Mouse (Mus musculus): ENCODE data around the gene Dock9. TPM values are rescaled to one million over a fixed set of nuclear protein-coding genes. Genes with fewer than 3 reads are reported as not detected.

Dock9 gene
- polyA plus RNA-seq, 1 experiment from 2014 or later: 8.5 TPM

- H3K36me3 ChIP-seq (ENCODE audit: control insufficient read depth, insufficient read depth, low read length): no peaks in the 10 kb centered on the region
- no peak for ATAC-seq
- H3K4me1 ChIP-seq (ENCODE audit: control insufficient read depth, insufficient read depth, low read length): no peaks in the 10 kb centered on the region
- H3K27ac ChIP-seq (ENCODE audit: low read depth, low read length): no peak overlapping the region
- H3K9ac ChIP-seq (ENCODE audit: low read length): no peak overlapping the region
- no peak overlapping the region for H3K4me2 ChIP-seq (ENCODE audit: low read length)
- H3K27me3 ChIP-seq (replicated peaks; ENCODE audit: control insufficient read depth, insufficient read depth, low read length): no peaks in the 10 kb centered on the region
- DNase-seq (ENCODE audit: low spot score): no peak
- no peaks in the 10 kb centered on the region for H3K9me3 ChIP-seq (replicated peaks; ENCODE audit: control insufficient read depth, low read length)
- no peak overlapping the region for H3K4me3 ChIP-seq (ENCODE audit: low read depth, low read length)
- WGBS: 90% methylated on average over 21 of the region's 21 CpGs
Measured at GRCm38 (mm10) chr14:121556401-121557315, 241.0 kb downstream of the Dock9 start.

GRCm38 (mm10) chr14:121553785-121554184 is 243.9 kb downstream of the Dock9 start:
- Histone ChIP-seq H3K4me2 (ENCODE audit: low read length) (no peak overlapping the region), H3K36me3 (ENCODE audit: control insufficient read depth, insufficient read depth, low read length) (no peaks in the 10 kb centered on the region), H3K27ac (ENCODE audit: low read depth, low read length) (no peak overlapping the region), H3K9me3 (replicated peaks; ENCODE audit: control insufficient read depth, low read length) (no peaks in the 10 kb centered on the region), H3K4me1 (ENCODE audit: control insufficient read depth, insufficient read depth, low read length) (no peaks in the 10 kb centered on the region), H3K4me3 (ENCODE audit: low read depth, low read length) (no peak overlapping the region), H3K27me3 (replicated peaks; ENCODE audit: control insufficient read depth, insufficient read depth, low read length) (no peaks in the 10 kb centered on the region), H3K9ac (ENCODE audit: low read length) (no peak overlapping the region)
- ATAC-seq (no peak), DNase-seq (ENCODE audit: low spot score) (no peak)

GRCm38 (mm10) chr14:121552586-121552985 is 245.1 kb downstream of the Dock9 start:
- Histone ChIP-seq H3K27ac (ENCODE audit: low read depth, low read length) (no peak overlapping the region), H3K9ac (ENCODE audit: low read length) (no peak overlapping the region), H3K4me1 (ENCODE audit: control insufficient read depth, insufficient read depth, low read length) (no peaks in the 10 kb centered on the region), H3K4me3 (ENCODE audit: low read depth, low read length) (no peak overlapping the region), H3K4me2 (ENCODE audit: low read length) (no peak overlapping the region), H3K27me3 (replicated peaks; ENCODE audit: control insufficient read depth, insufficient read depth, low read length) (no peaks in the 10 kb centered on the region), H3K36me3 (ENCODE audit: control insufficient read depth, insufficient read depth, low read length) (no peaks in the 10 kb centered on the region), H3K9me3 (replicated peaks; ENCODE audit: control insufficient read depth, low read length) (no peaks in the 10 kb centered on the region)
- ATAC-seq (no peak), DNase-seq (ENCODE audit: low spot score) (no peak)
- WGBS: 80% methylated on average over 5 of the region's 5 CpGs

- H3K36me3 ChIP-seq (ENCODE audit: control insufficient read depth, insufficient read depth, low read length): no peaks in the 10 kb centered on the region
- WGBS: 76% methylated on average over 6 of the region's 6 CpGs
- no peak for DNase-seq (ENCODE audit: low spot score)
- no peaks in the 10 kb centered on the region for H3K9me3 ChIP-seq (replicated peaks; ENCODE audit: control insufficient read depth, low read length)
- no peak overlapping the region for H3K4me2 ChIP-seq (ENCODE audit: low read length)
- H3K4me3 ChIP-seq (ENCODE audit: low read depth, low read length): no peak overlapping the region
- H3K27ac ChIP-seq (ENCODE audit: low read depth, low read length): no peak overlapping the region
- H3K27me3 ChIP-seq (replicated peaks; ENCODE audit: control insufficient read depth, insufficient read depth, low read length): no peaks in the 10 kb centered on the region
- H3K9ac ChIP-seq (ENCODE audit: low read length): no peak overlapping the region
- no peaks in the 10 kb centered on the region for H3K4me1 ChIP-seq (ENCODE audit: control insufficient read depth, insufficient read depth, low read length)
- no peak for ATAC-seq
Measured at GRCm38 (mm10) chr14:121549834-121550233, 247.8 kb downstream of the Dock9 start.

- no peak for ATAC-seq
- H3K4me2 ChIP-seq (ENCODE audit: low read length): no peak overlapping the region
- no peak overlapping the region for H3K4me3 ChIP-seq (ENCODE audit: low read depth, low read length)
- no peaks in the 10 kb centered on the region for H3K9me3 ChIP-seq (replicated peaks; ENCODE audit: control insufficient read depth, low read length)
- 27% methylated on average over 7 of the region's 7 CpGs for WGBS
- H3K4me1 ChIP-seq (ENCODE audit: control insufficient read depth, insufficient read depth, low read length): no peaks in the 10 kb centered on the region
- H3K27me3 ChIP-seq (replicated peaks; ENCODE audit: control insufficient read depth, insufficient read depth, low read length): no peaks in the 10 kb centered on the region
- H3K36me3 ChIP-seq (ENCODE audit: control insufficient read depth, insufficient read depth, low read length): no peaks in the 10 kb centered on the region
- no peak overlapping the region for H3K9ac ChIP-seq (ENCODE audit: low read length)
- H3K27ac ChIP-seq (ENCODE audit: low read depth, low read length): no peak overlapping the region
- DNase-seq (ENCODE audit: low spot score): no peak
Measured at GRCm38 (mm10) chr14:121547745-121548144, 249.9 kb downstream of the Dock9 start.

- no peak for DNase-seq (ENCODE audit: low spot score)
- no peak overlapping the region for H3K9ac ChIP-seq (ENCODE audit: low read length)
- H3K27ac ChIP-seq (ENCODE audit: low read depth, low read length): no peak overlapping the region
- 89% methylated on average over 5 of the region's 5 CpGs for WGBS
- no peak overlapping the region for H3K4me3 ChIP-seq (ENCODE audit: low read depth, low read length)
- no peaks in the 10 kb centered on the region for H3K27me3 ChIP-seq (replicated peaks; ENCODE audit: control insufficient read depth, insufficient read depth, low read length)
- no peaks in the 10 kb centered on the region for H3K9me3 ChIP-seq (replicated peaks; ENCODE audit: control insufficient read depth, low read length)
- H3K4me1 ChIP-seq (ENCODE audit: control insufficient read depth, insufficient read depth, low read length): no peaks in the 10 kb centered on the region
- no peak for ATAC-seq
- no peaks in the 10 kb centered on the region for H3K36me3 ChIP-seq (ENCODE audit: control insufficient read depth, insufficient read depth, low read length)
- no peak overlapping the region for H3K4me2 ChIP-seq (ENCODE audit: low read length)
Measured at GRCm38 (mm10) chr14:121546621-121547020, 251.0 kb downstream of the Dock9 start.

- 88% methylated on average over 14 of the region's 14 CpGs for WGBS
- Histone ChIP-seq H3K9me3 (replicated peaks; ENCODE audit: control insufficient read depth, low read length) (no peaks in the 10 kb centered on the region), H3K27ac (ENCODE audit: low read depth, low read length) (no peak overlapping the region), H3K4me2 (ENCODE audit: low read length) (no peak overlapping the region), H3K36me3 (ENCODE audit: control insufficient read depth, insufficient read depth, low read length) (no peaks in the 10 kb centered on the region), H3K9ac (ENCODE audit: low read length) (no peak overlapping the region), H3K4me3 (ENCODE audit: low read depth, low read length) (no peak overlapping the region), H3K4me1 (ENCODE audit: control insufficient read depth, insufficient read depth, low read length) (no peaks in the 10 kb centered on the region), H3K27me3 (replicated peaks; ENCODE audit: control insufficient read depth, insufficient read depth, low read length) (no peaks in the 10 kb centered on the region)
- no peak for ATAC-seq
- no peak for DNase-seq (ENCODE audit: low spot score)
Measured at GRCm38 (mm10) chr14:121545551-121546331, 251.9 kb downstream of the Dock9 start.

- H3K27ac ChIP-seq (ENCODE audit: low read depth, low read length): no peak overlapping the region
- H3K4me2 ChIP-seq (ENCODE audit: low read length): no peak overlapping the region
- H3K4me3 ChIP-seq (ENCODE audit: low read depth, low read length): no peak overlapping the region
- no peaks in the 10 kb centered on the region for H3K4me1 ChIP-seq (ENCODE audit: control insufficient read depth, insufficient read depth, low read length)
- WGBS: 81% methylated on average over 7 of the region's 7 CpGs
- no peaks in the 10 kb centered on the region for H3K36me3 ChIP-seq (ENCODE audit: control insufficient read depth, insufficient read depth, low read length)
- H3K9ac ChIP-seq (ENCODE audit: low read length): no peak overlapping the region
- H3K9me3 ChIP-seq (replicated peaks; ENCODE audit: control insufficient read depth, low read length): no peaks in the 10 kb centered on the region
- ATAC-seq (no peak), DNase-seq (ENCODE audit: low spot score) (no peak)
- H3K27me3 ChIP-seq (replicated peaks; ENCODE audit: control insufficient read depth, insufficient read depth, low read length): no peaks in the 10 kb centered on the region
Measured at GRCm38 (mm10) chr14:121541262-121541661, 256.4 kb downstream of the Dock9 start.

GRCm38 (mm10) chr14:121534501-121534900 is 263.1 kb downstream of the Dock9 start:
- no peak overlapping the region for H3K9ac ChIP-seq (ENCODE audit: low read length)
- H3K4me1 ChIP-seq (ENCODE audit: control insufficient read depth, insufficient read depth, low read length): no peaks in the 10 kb centered on the region
- no peak overlapping the region for H3K4me3 ChIP-seq (ENCODE audit: low read depth, low read length)
- 89% methylated on average over 3 of the region's 3 CpGs for WGBS
- no peaks in the 10 kb centered on the region for H3K27me3 ChIP-seq (replicated peaks; ENCODE audit: control insufficient read depth, insufficient read depth, low read length)
- ATAC-seq (no peak), DNase-seq (ENCODE audit: low spot score) (no peak)
- H3K4me2 ChIP-seq (ENCODE audit: low read length): no peak overlapping the region
- H3K36me3 ChIP-seq (ENCODE audit: control insufficient read depth, insufficient read depth, low read length): no peaks in the 10 kb centered on the region
- no peak overlapping the region for H3K27ac ChIP-seq (ENCODE audit: low read depth, low read length)
- H3K9me3 ChIP-seq (replicated peaks; ENCODE audit: control insufficient read depth, low read length): no peaks in the 10 kb centered on the region

All from forebrain, embryonic 14.5 days (tissue).